Mouse (Mus musculus) urinary bladder, postnatal 10 days (tissue): ENCODE results near the gene Ptprt.

ENCODE experiments used
- DNase-seq: peaks from one replicate; pipeline ENCODE4 v3.0.0; 2022; ENCODE audit warnings: low spot score

The Ptprt gene

DNA sequence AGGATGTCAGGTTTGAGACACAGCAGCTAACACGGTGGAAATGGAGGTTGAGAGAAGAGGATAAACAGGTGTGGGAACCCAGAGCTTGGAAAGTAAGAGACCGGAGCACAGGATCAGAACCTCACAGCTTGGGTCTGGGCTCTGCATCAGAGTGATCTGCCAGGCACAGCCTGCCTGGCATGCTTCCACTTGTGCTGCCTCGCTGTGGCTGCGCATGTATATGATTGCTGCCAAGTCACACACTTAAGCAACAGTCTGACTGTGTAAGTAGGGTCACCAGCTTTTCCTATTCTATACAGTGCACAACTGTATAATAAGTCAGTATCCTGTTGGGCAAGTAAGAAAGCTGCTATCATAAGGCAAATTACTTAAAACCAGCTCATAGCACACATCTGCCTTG, 249.9 kb downstream of the Ptprt start:
- DNase-seq, result no peak

DNA sequence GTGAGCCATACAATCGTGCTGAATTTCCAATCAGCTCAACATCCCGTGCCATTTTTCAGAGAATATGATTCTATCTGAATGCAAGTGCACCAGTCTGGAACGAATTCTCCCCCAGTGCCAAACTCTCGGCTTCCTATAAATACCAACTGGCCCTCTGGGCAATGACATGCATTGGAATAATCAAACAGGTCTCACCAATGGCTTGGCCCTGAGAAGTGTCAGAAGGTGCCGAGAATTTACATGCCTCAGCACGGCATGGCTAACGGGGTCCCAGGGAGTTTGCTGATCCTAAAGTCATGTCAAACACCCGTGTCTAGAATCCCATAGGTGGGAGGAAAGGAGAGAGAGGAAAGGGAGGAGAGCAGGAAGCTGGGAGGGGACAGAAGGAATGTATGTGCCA, 251.7 kb downstream of the Ptprt start:
- DNase-seq, result no peak

DNA sequence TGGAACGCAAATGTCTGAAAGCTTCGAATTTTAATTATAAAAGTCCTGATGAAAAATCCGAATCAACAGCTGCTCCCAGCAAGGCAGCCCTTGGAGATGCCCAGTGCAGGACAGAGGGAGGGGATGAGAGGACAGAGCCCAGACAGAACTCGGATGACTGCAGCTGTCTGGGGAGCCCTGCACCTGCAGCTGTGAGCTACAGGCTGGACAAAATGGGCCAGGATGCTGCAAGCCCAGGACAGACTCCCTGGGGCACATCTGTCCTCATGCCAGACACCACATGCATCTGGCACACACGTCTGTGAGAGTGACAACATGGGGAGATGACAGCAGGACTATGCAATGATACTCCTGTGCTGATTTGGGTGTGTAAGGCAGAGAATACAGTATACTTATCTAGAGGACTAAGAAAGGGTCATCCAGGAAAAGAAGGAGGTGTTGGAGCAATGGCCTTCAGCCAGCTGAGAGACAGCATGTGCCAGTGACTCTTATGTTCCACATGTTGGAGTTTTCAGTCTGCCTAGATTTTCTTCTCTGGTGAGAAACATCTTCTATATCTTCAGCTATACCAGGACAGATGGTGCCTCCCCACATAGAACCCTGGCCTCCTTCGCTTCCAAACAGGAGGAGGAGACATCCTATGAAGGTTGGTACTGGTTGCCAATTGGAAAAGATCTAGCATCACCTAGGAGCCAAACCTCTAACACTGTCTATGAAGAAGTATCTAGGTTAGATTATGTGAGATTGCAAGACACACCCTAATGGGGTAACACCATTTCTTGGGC, 259.4 kb downstream of the Ptprt start:
- DNase-seq, result no peak

GRCm38 (mm10) chr2:162394601-162395000, 266.3 kb downstream of the Ptprt start:
- DNase-seq, result no peak

GRCm38 (mm10) chr2:162391834-162392233, 269.1 kb downstream of the Ptprt start:
- DNase-seq, result no peak

GRCm38 (mm10) chr2:162377309-162377708, 283.6 kb downstream of the Ptprt start:
- no peak for DNase-seq

- no peak for DNase-seq
Measured at GRCm38 (mm10) chr2:162349047-162349446, 311.9 kb downstream of the Ptprt start.

DNA sequence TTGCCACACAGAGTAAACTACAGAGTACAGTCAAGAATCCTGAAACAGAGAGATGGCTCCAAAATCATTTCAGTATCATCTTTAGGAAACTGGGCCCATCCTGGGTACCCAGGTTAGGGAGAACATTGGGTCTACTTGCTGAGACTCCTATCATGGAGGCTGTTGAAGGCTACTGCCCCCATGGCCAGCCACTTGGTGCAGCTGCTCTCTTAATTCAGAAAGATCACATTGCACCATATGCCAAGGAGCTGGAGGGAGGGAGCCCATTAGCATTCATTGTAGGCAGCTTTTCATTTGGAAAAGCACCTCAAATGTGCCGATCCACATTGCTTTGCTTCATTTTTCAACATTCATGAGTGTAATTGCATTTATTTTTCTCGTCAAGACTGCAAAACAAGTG, 319.1 kb downstream of the Ptprt start:
- no peak for DNase-seq

GRCm38 (mm10) chr2:162340231-162340630, 320.7 kb downstream of the Ptprt start:
- DNase-seq, result no peak

DNA sequence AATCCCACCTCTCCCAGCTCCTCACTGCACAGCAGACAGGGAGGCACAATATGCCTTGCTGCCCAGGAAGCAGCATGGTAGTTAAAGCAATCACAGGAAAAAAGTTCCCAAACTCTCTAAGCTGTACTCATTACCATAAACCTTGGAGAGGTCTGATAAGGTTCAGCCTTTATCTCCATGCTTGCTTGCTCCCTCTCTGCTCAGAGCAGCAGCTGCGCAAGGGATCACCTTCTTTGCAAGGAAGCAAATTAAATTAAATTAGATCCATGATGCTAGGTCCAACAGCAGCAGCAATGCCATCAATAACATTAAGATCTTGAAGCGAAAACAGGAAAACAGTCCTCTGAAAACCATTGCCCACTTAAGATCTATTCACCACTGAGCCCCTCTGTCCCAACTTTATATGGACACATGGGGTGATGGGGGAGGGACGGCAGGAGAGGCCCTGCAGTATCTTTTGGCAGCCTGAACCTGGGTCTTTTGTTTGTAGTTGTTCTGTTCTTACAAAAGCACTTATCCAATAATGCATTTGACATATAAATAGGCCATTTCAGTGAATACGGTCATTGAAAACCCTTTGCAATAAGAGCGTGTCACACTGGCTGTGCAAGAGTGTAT, 328.8 kb downstream of the Ptprt start:
- no peak for DNase-seq

DNA sequence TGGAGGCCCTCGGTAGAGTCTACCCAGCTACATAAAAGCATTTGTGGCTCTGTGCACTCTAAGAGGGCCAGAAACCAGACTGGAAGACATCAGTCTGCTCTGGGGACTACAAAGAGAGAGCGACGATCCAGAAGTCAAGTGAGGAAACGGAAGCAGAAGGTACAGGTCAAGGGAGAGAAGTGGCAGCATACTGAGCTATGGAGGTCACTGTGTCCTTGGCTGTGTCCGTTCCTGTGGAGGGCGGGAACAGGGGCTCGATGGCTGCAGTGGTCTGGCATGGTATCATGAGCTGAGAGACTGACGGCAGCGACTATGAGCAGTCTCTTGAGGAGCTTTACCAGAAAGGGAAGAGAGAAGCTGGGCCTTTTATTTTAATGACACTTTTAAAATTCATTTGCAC, 331.5 kb downstream of the Ptprt start:
- no peak for DNase-seq

DNA sequence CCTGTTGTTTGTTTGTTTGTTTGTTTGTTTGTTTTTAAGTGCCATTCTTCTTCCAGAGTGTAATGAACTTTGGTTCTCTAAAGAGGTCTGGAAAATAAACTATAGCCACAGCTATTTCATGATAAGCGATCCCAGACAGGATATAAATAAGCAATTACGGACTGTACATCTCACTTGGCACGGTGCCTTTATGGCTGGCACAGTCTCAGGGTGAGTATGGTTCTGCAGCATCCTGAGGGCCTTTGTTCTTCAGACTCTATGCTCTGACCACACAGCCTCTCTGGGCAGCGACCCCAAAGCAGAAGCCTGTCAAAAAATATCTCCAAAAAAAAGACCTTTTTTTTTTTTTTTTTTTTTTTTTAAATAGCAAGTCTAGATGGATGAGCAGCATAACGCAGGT, 338.5 kb downstream of the Ptprt start:
- no peak for DNase-seq

- DNase-seq, result no peak
Measured at GRCm38 (mm10) chr2:162307996-162308395, 353.0 kb downstream of the Ptprt start.

GRCm38 (mm10) chr2:162294070-162294469, 366.9 kb downstream of the Ptprt start:
- DNase-seq, result no peak

DNA sequence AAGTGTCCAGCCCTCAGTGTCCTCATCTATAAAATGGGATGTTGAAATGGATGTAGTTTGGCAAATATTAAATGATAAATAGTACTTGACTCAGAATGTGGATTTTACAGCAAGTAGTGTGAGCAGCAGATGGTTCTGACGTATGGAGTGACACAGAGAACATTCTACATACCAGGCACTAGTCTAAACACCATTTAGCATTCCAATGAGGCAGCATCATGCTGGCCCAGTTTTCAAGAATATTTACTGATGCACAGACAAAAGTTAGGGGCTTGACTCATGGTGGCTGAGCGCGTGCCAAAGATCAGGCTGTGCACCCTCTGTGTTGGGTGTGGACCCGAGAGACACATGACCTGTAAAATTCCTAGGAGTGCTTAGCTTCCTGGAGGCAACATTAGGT, 378.3 kb downstream of the Ptprt start:
- DNase-seq, result no peak

- DNase-seq, result no peak
Measured at GRCm38 (mm10) chr2:162282121-162282520, 378.8 kb downstream of the Ptprt start.

GRCm38 (mm10) chr2:162273826-162274225, 387.1 kb downstream of the Ptprt start:
- DNase-seq, result no peak

DNA sequence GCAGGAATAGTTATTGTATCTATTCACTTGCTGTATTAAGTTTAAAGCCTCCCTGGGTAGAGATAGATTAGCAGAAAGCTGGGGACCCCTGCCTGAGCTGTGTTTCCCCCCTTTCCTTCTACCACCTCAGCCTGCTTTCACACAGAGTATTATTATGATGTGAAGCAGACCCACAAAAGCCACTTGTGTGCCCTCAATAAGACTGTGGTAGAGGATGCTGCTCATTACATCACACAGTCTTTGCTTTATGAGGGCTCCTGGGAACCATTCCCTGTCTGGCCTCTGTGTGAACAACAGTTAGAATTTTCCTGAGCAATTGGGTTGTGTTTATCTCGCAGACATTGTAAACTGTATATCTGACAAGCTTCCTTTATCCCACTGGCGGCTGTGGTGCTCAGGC, 409.7 kb downstream of the Ptprt start:
- no peak for DNase-seq

DNA sequence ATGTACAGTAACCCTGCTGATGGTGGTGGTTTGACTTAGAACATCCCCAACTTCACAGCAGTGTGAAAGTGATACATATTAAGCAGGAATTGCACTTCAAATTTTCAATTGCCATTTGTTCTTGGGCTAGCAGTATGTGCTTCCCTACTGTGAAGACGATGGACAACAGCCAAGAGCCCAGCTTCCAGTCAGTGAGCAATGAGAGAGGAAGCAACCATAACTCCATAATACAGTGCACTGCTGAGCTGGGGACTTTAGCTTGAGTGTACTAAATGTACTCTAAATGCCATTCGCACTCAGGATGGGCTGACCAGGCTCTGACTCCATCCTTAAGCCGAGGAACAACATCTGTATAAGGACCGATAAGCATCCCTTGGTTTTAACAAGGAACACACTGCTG, 412.7 kb downstream of the Ptprt start:
- no peak for DNase-seq

GRCm38 (mm10) chr2:162222476-162222875, 438.5 kb downstream of the Ptprt start:
- no peak for DNase-seq

DNA sequence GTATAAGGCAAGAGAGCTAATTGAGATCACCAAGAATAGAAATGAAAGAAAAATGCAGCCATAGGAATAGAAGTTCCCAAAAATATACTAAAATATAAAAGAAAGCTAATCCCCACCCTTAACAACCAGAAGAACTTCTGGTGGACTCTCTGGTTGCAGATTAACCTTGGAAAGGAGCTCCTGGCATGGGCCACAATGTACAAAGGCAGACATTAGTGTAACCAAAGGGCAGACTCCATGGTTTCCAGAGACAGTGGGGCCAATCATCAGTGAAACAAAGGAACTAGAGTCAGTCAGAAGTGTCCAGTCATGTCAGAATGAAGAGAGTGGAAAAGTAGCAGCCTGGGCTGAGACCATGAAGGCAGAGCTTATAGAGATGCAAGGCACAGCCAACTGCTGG, 440.4 kb downstream of the Ptprt start:
- no peak for DNase-seq

GRCm38 (mm10) chr2:162219507-162219906, 441.4 kb downstream of the Ptprt start:
- no peak for DNase-seq

DNA sequence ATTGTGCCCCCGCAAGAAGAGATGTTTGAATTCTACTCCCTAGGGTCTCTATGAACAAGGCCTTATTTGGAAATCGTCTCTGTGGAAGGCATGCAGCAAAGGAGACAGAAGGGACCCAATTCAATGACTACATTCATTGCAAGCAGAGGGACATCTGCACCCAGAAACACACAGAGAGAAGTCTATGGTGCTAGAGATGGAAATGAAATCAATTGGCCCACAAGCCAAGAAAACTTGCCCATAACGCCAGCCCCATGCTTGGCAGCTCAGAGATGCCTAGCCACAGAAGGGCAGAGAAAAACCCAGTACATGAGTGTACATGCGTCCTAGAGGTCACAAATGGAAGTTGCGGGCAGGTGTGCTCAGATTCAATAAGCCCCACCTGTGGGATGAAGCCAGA, 443.1 kb downstream of the Ptprt start:
- DNase-seq, result no peak

GRCm38 (mm10) chr2:162212397-162212796, 448.6 kb downstream of the Ptprt start:
- no peak for DNase-seq
